Mouse (Mus musculus): ENCODE results near the gene Grb14.

Grb14 gene

GRCm38 (mm10) chr2:64974549-64974948 is 50.2 kb downstream of the Grb14 start:
- no peak for DNase-seq (ENCODE audit: low spot score)

- no peak for DNase-seq (ENCODE audit: low spot score)
These were observed 50.9 kb downstream of the Grb14 start for GRCm38 (mm10) chr2:64973819-64974441.

- no peak for DNase-seq (ENCODE audit: low spot score)
These were observed 51.7 kb downstream of the Grb14 start for GRCm38 (mm10) chr2:64973125-64973524.

- no peak for DNase-seq (ENCODE audit: low spot score)
These were observed 53.0 kb downstream of the Grb14 start for GRCm38 (mm10) chr2:64971828-64972227.

GRCm38 (mm10) chr2:64970992-64971391 is 53.8 kb downstream of the Grb14 start:
- DNase-seq (ENCODE audit: low spot score) = no peak

- no peak for DNase-seq (ENCODE audit: low spot score)
These were observed 57.8 kb downstream of the Grb14 start for GRCm38 (mm10) chr2:64966893-64967444.

GRCm38 (mm10) chr2:64966323-64966722 is 58.5 kb downstream of the Grb14 start:
- DNase-seq (ENCODE audit: low spot score) = no peak

GRCm38 (mm10) chr2:64965227-64965864 is 59.4 kb downstream of the Grb14 start:
- no peak for DNase-seq (ENCODE audit: low spot score)

GRCm38 (mm10) chr2:64962196-64962595 is 62.6 kb downstream of the Grb14 start:
- no peak for DNase-seq (ENCODE audit: low spot score)

GRCm38 (mm10) chr2:64961381-64961780 is 63.4 kb downstream of the Grb14 start:
- DNase-seq (ENCODE audit: low spot score) = no peak

GRCm38 (mm10) chr2:64959657-64960056 is 65.1 kb downstream of the Grb14 start:
- DNase-seq (ENCODE audit: low spot score) = no peak

- DNase-seq (ENCODE audit: low spot score) = no peak
These were observed 69.3 kb downstream of the Grb14 start for GRCm38 (mm10) chr2:64955441-64955840.

GRCm38 (mm10) chr2:64949210-64949609 is 75.6 kb downstream of the Grb14 start:
- no peak for DNase-seq (ENCODE audit: low spot score)

- no peak for DNase-seq (ENCODE audit: low spot score)
These were observed 76.2 kb downstream of the Grb14 start for GRCm38 (mm10) chr2:64948418-64949169.

- DNase-seq (ENCODE audit: low spot score) = no peak
These were observed 77.3 kb downstream of the Grb14 start for GRCm38 (mm10) chr2:64947484-64947883.

- no peak for DNase-seq (ENCODE audit: low spot score)
These were observed 103.9 kb downstream of the Grb14 start for GRCm38 (mm10) chr2:64920879-64921278.

- DNase-seq (ENCODE audit: low spot score) = no peak
These were observed 109.3 kb downstream of the Grb14 start for GRCm38 (mm10) chr2:64915448-64915847.

- no peak for DNase-seq (ENCODE audit: low spot score)
These were observed 119.9 kb downstream of the Grb14 start for GRCm38 (mm10) chr2:64904877-64905276.

- no peak for DNase-seq (ENCODE audit: low spot score)
These were observed 126.9 kb downstream of the Grb14 start for GRCm38 (mm10) chr2:64897844-64898243.

- DNase-seq (ENCODE audit: low spot score) = no peak
These were observed 131.6 kb downstream of the Grb14 start for GRCm38 (mm10) chr2:64893233-64893632.

- DNase-seq (ENCODE audit: low spot score) = no peak
These were observed 137.6 kb downstream of the Grb14 start for GRCm38 (mm10) chr2:64887098-64887757.

- no peak for DNase-seq (ENCODE audit: low spot score)
These were observed 139.1 kb downstream of the Grb14 start for GRCm38 (mm10) chr2:64885696-64886095.
